Mouse (Mus musculus) embryo, embryonic 11 days (tissue): ENCODE results near the gene Mmd.
A peak's percentile ranks its signal among the peaks of the same experiment; 100 is the strongest.
"Not testable (repeated sequence)": the region's sequence is repeated elsewhere in the genome, so short reads cannot be mapped to it uniquely, and the experiment has no call there.

Source experiments
- DNase-seq: peaks from one replicate; pipeline ENCODE4 v3.0.0-alpha.2; 2015

Gene Mmd

GRCm38 (mm10) chr11:90250189-90250588 lies 933 bp downstream of the Mmd start:
- no peak for DNase-seq

- DNase-seq, result no peak
Observed at GRCm38 (mm10) chr11:90250730-90251129, 1.5 kb downstream of the Mmd start.

- no peak for DNase-seq
Observed at GRCm38 (mm10) chr11:90251923-90252322, 2.7 kb downstream of the Mmd start.

GRCm38 (mm10) chr11:90252366-90252765 lies 3.1 kb downstream of the Mmd start:
- no peak for DNase-seq

GRCm38 (mm10) chr11:90254536-90254935 lies 5.3 kb downstream of the Mmd start:
- no peak for DNase-seq

- no peak for DNase-seq
Observed at GRCm38 (mm10) chr11:90255687-90256086, 6.4 kb downstream of the Mmd start.

- DNase-seq, result no peak
Observed at GRCm38 (mm10) chr11:90256833-90257525, 7.7 kb downstream of the Mmd start.

GRCm38 (mm10) chr11:90258321-90258927 lies 9.2 kb downstream of the Mmd start:
- DNase-seq, result no peak

GRCm38 (mm10) chr11:90259071-90259470 lies 9.8 kb downstream of the Mmd start:
- no peak for DNase-seq

GRCm38 (mm10) chr11:90259826-90260225 lies 10.6 kb downstream of the Mmd start:
- no peak for DNase-seq

GRCm38 (mm10) chr11:90264180-90264579 lies 14.9 kb downstream of the Mmd start:
- no peak for DNase-seq

- no peak for DNase-seq
Observed at GRCm38 (mm10) chr11:90265581-90265980, 16.3 kb downstream of the Mmd start.

- no peak for DNase-seq
Observed at GRCm38 (mm10) chr11:90268934-90269333, 19.7 kb downstream of the Mmd start.

- peak; percentile 37 for DNase-seq
Observed at GRCm38 (mm10) chr11:90269398-90270123, 20.3 kb downstream of the Mmd start.

GRCm38 (mm10) chr11:90270132-90270877 lies 21.0 kb downstream of the Mmd start:
- no peak for DNase-seq

GRCm38 (mm10) chr11:90274187-90274586 lies 24.9 kb downstream of the Mmd start:
- DNase-seq, result no peak

- DNase-seq, result no peak
Observed at GRCm38 (mm10) chr11:90275663-90276062, 26.4 kb downstream of the Mmd start.

- DNase-seq, result no peak
Observed at GRCm38 (mm10) chr11:90276150-90276549, 26.9 kb downstream of the Mmd start.

GRCm38 (mm10) chr11:90276561-90276960 lies 27.3 kb downstream of the Mmd start:
- no peak for DNase-seq

- no peak for DNase-seq
Observed at GRCm38 (mm10) chr11:90280069-90280468, 30.8 kb downstream of the Mmd start.

- DNase-seq, result not testable (repeated sequence)
Observed at GRCm38 (mm10) chr11:90281943-90282342, 32.7 kb downstream of the Mmd start.

GRCm38 (mm10) chr11:90283159-90283558 lies 33.9 kb downstream of the Mmd start:
- DNase-seq, result no peak

GRCm38 (mm10) chr11:90283601-90284000 lies 34.3 kb downstream of the Mmd start:
- DNase-seq, result no peak
